In genomic region chr17:5976221-5977055, GRCm38 (mm10) we compare ENCODE assay signal across 8 mouse cellular contexts. TPM values are rescaled to one million over a fixed set of nuclear protein-coding genes. Genes with fewer than 3 reads are reported as not detected.
DNase-seq lines count a peak whose midpoint lies in the region; ATAC-seq and TF ChIP-seq lines count a peak whose summit lies in the region.

No protein-coding gene starts in this region.

- H3K9ac ChIP-seq in forebrain, embryonic 16.5 days (replicated peaks; ENCODE audit: low read depth, low read length): 0 out of 2 replicates have a peak overlapping the region, but pooled peaks have one; percentile 23
- no peak overlapping the region for H3K9ac ChIP-seq in forebrain, embryonic 15.5 days (replicated peaks)

- H3K4me2 ChIP-seq in forebrain, embryonic 16.5 days (ENCODE audit: low read length): peak overlapping the region; percentile 3; the same call in 1 of the 2 replicates
- no peak overlapping the region for H3K4me2 ChIP-seq in forebrain, embryonic 15.5 days (replicated peaks)

- no peaks in the 10 kb centered on the region for H3K9me3 ChIP-seq in forebrain, embryonic 16.5 days (ENCODE audit: control insufficient read depth, low read length)
- H3K9me3 ChIP-seq in forebrain, embryonic 15.5 days: no peaks in the 10 kb centered on the region

- 58% methylated on average over 20 of the region's 20 CpGs for WGBS in forebrain, embryonic 16.5 days
- WGBS in forebrain, embryonic 15.5 days: 65% methylated on average over 20 of the region's 20 CpGs

- no peak for TF ChIP-seq POLR2A in testis, adult 2 months (IDR thresholded peaks at IDR 0.05; ENCODE audit: control insufficient read depth, low read depth, low read length)

- H3K36me3 ChIP-seq in forebrain, embryonic 16.5 days (ENCODE audit: control insufficient read depth, insufficient read depth): no peaks in the 10 kb centered on the region
- no peaks in the 10 kb centered on the region for H3K36me3 ChIP-seq in forebrain, embryonic 15.5 days
- H3K36me3 ChIP-seq in testis, adult 2 months (ENCODE audit: control insufficient read depth, insufficient read depth, low read length): no peaks in the 10 kb centered on the region

- peaks cover 29% of the 10 kb centered on the region for H3K4me1 ChIP-seq in forebrain, embryonic 16.5 days (replicated peaks; ENCODE audit: control insufficient read depth, insufficient read depth, low read length)
- peaks cover 21% of the 10 kb centered on the region for H3K4me1 ChIP-seq in forebrain, embryonic 15.5 days
- peaks cover 23% of the 10 kb centered on the region for H3K4me1 ChIP-seq in testis, adult 2 months (ENCODE audit: control insufficient read depth, insufficient read depth, low read length)

- no peak for TF ChIP-seq CTCF in testis, adult 2 months (IDR thresholded peaks at IDR 0.05; ENCODE audit: control insufficient read depth, insufficient read depth, insufficient replicate concordance, low read depth, low read length)

- H3K27ac ChIP-seq in forebrain, embryonic 16.5 days (ENCODE audit: low read length): no peak overlapping the region
- no peak overlapping the region for H3K27ac ChIP-seq in forebrain, embryonic 15.5 days (replicated peaks)
- peak overlapping the region; percentile 65 for H3K27ac ChIP-seq in testis, adult 2 months (ENCODE audit: control insufficient read depth, insufficient read depth, low read depth, low read length)

- ATAC-seq in forebrain, embryonic 16.5 days: no peak
- no peak for ATAC-seq in forebrain, embryonic 15.5 days (replicated peaks)
- ATAC-seq in cerebellum, adult (ENCODE audit: insufficient number of reproducible peaks, low FRiP score, low TSS enrichment): no peak

- no peak for DNase-seq in testis, postnatal 10 days (ENCODE audit: low spot score)
- peak; percentile 67 for DNase-seq in induced T-regulatory cell, adult 2 months (ENCODE audit: low read depth)
- DNase-seq in lung, postnatal 36 days: peak; percentile 61
- no peak for DNase-seq in gastrocnemius, postnatal 4 days (ENCODE audit: low spot score in 2 of 2)

- H3K27me3 ChIP-seq in forebrain, embryonic 16.5 days (replicated peaks; ENCODE audit: control insufficient read depth, insufficient read depth, low read length): no peaks in the 10 kb centered on the region
- H3K27me3 ChIP-seq in forebrain, embryonic 15.5 days: no peaks in the 10 kb centered on the region
- H3K27me3 ChIP-seq in testis, adult 2 months (ENCODE audit: control insufficient read depth, insufficient read depth, low read length): no peaks in the 10 kb centered on the region

- H3K4me3 ChIP-seq in forebrain, embryonic 16.5 days (replicated peaks; ENCODE audit: low read length): no peak overlapping the region
- H3K4me3 ChIP-seq in forebrain, embryonic 15.5 days: no peak overlapping the region
- H3K4me3 ChIP-seq in testis, adult 2 months (ENCODE audit: control insufficient read depth, low read depth, low read length): no peak overlapping the region

RNA-seq across cellular contexts. Expression of gene Synj2, which starts 35.4 kb away (rescaled TPM):
- polyA plus RNA-seq in forebrain, embryonic 16.5 days (2015; fragmentation: Nextera tagmentation; extraction: Ambion mirVana): 1.4 and 2.5 TPM in 2 replicates
- 0.81 and 1.4 TPM in 2 replicates for polyA plus RNA-seq in forebrain, embryonic 15.5 days (2015; fragmentation: Nextera tagmentation; extraction: Ambion mirVana)
- 29.1 and 32.9 TPM in 2 replicates for polyA plus RNA-seq in testis, adult 2 months (2012; rRNA removed)
- total RNA-seq in gastrocnemius, postnatal 4 days (2021): 10 to 100 TPM; 31.6 to 39.0 TPM

Comparison
In these comparisons a context has a peak if more than half of its experiments do, and no peak if none do; other contexts are left out.
1. DNase-seq: peak in induced T-regulatory cell, adult 2 months (single experiment) and lung, postnatal 36 days (single experiment); none in testis, postnatal 10 days (single experiment) and gastrocnemius, postnatal 4 days (0 of 2).